Mouse (Mus musculus): ENCODE results near the gene Fam76b.
"Not testable (repeated sequence)": the region's sequence is repeated elsewhere in the genome, so short reads cannot be mapped to it uniquely, and the experiment has no call there.

Fam76b gene

DNA sequence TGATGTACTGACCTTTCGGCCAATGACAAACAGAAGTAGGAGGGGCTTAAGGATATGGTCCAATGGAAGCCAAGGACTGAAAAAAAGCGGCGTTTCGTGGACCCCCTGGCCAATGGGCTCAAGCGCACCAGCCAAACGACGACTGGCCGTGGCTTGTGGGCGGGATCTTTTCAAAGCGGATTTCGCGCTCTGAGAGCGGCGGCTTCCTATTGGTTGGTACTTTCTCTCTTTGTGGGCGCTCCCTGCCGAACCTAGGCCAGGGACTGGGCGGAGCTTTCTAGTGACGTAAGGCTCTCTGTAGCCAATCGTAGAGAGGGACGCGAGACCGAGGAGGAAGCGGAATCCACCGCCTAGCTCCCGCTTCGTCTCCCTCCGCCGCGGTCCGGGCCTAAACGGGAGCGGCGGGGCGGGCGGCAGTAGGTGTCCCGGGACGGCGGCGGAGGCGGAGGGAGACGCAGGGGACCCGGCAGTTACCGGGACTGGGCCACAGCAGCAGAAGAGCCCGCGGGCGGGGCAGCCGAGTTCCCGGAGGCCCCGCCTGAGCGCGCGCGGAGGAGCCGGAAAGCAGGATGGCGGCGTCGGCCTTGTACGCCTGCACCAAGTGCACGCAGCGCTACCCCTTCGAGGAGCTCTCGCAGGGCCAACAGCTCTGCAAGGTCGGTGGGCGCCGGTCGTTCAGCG is at the start of gene Fam76b:
Gene Fam76b, plus strand, starts transcription at position 311 of the 681 bp plus-strand sequence.
- peak; percentile 99 to 100 for DNase-seq

DNA sequence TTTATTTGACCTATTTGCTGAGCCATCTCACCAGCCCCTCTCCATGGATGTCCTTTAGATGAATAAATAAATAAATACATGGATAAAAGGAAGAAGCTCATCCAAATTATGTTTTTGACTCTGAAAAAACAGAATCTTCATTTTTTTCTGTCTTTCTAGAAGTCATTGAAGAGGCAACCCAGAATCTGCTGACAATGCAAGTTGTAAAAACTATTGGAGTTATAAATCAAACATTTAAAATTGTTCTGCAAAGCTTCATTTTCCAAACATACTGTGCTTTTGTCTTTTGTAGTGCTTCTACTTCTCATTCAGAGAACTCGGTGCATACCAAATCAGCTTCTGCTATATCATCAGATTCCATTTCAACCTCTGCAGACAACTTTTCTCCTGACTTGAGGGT is 45.5 kb upstream of the Fam76b start:
- DNase-seq: no peak

DNA sequence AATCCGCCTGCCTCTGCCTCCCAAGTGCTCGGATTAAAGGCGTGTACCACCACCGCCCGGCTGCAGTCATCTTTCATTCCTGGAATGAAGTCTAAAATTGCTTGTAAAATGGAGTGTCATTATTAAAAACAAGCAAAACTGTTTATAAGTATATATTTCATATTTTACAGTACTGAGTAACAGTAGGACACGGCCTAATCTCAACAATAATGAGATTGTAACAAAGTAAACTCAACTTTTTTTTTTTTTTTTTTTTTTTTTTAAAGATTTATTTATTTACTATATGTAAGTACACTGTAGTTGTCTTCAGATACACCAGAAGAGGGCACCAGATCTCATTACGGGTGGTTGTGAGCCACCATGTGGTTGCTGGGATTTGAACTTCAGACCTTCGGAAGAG is 36.7 kb upstream of the Fam76b start:
- not testable (repeated sequence) for DNase-seq

DNA sequence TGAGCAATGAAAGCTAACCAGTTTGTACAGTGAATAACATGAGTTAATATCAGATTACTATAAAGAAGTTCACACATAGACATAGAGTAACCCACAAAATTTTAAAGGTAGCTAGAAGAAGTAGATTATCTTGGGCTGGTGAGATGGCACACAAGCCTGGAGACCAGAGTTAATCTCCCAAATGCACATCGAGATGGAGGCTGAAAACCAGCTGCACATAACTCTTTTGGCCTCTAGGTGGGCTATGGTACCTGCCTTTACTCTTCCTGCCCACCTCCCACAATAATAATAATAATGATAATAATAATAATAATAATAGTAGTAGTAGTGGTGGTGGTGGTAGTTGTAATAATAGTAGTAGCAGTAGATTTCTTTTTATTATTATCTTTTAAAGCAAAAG is 33.2 kb upstream of the Fam76b start:
- DNase-seq: no peak

DNA sequence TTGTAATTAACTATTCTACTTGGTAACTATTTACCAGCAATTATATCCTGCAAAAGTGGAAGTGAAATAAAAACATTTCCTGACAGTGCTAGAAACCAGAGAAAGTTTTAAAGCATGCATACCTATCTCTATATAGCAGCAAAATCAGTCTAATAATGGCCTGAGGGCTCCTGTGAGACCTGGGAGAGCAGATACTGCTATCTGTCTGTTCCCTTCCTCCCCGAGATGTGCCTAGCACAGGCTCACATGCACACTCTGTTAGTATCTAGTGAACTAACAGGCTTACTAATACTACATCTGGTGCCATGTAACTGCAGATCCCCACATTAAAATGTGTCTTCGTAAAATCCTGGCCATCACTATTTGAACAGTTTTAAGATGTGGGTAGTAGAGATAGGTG is 32.8 kb upstream of the Fam76b start:
- no peak for DNase-seq

DNA sequence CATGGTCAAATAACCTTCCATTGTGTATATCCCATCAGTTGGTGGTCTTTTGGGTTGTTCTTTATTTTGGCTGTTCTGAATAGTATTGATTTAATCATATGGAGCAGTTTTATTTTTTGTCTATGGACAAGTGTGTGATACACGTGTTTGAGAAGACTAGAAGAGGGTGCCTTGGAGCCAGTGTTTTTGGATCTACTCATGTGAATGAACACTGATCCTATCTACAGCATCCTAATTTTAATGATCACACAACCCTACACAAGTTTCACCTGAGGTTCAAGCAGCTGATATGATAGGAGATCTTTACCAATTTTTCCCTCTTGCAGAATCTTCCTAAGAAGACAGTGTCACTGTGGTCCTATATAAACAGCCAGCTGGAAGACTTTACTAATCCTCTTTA is 23.0 kb upstream of the Fam76b start:
- DNase-seq: no peak

DNA sequence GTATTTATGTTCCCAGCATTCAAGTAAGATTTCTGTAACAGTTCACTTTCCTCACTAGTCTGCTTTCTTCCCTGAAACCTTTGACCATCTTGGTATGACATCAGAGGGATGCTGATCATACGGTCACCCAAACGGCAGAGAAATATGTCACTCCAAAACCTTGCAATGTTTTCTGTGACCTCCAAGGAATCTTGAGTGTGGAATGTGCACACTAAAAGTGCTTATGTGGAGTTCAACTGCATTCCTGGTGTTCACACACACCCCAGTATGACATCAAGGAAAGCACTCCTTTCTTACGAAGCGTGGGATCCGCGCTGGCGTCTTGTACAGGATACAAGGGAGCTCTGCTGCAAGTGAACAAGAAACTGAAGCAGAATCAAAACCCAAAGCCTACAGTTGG is 20.7 kb upstream of the Fam76b start:
- DNase-seq: no peak

DNA sequence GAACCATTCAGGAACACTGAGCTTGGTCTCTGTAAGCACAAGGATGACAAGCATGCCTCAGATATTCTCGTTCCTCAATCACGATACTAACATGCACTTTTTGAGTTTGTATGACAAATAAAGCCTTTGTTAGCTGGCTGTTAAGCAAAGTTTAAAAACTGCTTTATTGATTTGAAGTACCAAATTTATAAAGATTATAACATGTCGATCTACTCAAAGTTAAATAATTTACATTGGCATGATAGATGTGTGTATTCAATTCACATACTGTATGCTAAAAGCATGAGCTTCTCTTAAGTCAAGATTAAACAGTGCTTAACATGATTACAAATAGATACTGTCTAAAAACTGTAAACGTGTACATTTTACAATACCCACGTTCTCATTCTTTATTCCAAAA is 19.9 kb upstream of the Fam76b start:
- DNase-seq: no peak

DNA sequence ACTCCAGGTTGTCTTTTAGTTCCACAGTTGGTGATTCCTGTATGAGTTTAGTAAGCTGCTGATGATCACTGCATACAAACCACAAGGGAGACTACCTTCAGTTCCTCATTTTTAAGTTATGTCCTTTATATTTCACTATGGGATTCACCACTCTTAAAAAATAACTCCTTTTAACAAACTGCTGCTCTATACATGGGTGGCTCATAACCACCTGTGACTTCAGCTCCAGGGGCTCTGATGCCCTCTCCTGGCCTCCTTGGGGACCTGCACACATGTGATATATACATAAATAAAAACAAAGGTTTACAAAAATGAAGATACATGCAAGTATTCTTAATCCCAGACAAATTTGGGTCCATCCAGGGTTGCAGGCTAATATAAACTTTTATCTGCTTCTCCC is 17.6 kb upstream of the Fam76b start:
- DNase-seq: peak in 1 of 2 experiments; percentile 31

DNA sequence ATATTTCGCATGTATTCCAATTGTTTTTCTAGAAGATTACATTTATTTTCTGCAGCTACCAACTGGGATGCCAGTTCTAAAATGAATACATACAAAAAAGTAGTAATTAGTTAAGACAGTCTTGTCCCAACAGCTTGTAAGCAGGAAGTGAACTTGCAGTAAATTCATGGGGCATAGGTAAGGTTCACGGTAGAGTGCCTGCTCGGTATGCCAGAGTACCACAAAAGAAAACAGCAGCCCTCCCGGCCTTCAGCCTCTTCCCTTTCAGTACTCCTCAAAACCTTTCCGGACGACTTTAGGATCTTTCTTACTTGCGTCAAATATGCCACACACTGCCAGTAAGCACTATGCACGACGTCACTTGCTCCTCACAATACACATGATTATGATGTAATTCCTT is 9.1 kb upstream of the Fam76b start:
- peak in 1 of 2 experiments; percentile 12 for DNase-seq

DNA sequence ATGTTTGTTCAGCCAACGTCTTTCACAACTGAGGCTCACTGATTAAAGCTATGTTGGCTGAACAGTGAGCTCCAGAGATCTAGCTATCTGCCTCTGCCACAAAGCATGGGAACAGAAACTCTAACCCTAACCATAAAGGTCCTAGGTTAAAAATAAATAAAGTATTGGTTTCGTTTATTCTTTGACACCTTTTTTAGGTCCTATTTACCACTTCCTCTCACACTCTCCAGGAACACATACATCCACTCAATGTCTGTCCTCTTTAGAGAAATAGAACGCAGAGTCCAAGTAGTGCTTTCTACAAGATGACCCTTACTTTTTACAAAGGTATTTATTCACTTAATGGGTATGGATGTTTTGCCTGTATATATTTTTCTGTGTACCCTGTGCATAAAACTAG is 6.7 kb upstream of the Fam76b start:
- no peak for DNase-seq

DNA sequence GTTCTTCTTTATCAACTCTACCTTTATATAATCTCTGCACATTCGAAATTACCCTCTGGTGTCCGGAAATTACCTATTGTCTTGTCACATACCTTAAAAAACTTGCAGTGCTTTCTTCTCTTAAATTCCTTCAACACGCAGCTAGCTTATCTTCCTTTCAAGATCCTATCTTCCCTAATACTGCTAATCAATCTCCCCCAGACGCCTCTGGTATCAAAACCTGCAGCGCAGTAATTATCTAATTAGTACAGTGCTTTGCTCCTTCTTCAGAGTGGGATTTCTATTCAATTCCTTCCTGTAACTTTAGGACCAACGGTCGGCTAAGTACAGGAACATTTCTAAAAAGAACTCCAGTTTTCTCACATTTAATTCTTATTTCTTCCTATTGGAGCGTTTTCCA is 1.6 kb upstream of the Fam76b start:
- no peak for DNase-seq

DNA sequence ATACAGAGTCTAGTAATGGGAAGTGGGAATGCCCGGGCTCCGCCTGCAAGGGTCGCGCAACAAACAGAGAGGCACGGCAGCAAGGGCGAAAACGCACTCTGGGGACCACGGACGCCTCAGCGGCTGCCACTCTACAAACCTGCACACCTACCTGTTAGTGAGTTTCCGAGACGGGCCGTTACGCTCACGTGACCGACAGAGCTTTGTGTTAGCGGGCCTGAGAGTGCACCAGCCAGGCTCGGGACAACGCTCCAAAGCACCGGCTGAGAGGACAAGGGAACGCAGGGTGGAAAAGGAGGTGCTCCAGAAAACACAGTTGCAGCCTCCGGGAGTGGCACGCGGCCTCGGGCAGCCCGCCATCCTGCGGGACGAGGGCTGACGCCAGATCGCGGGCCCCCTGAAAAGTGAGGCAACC is 1.1 kb upstream of the Fam76b start:
- peak; percentile 78 to 83 for DNase-seq

DNA sequence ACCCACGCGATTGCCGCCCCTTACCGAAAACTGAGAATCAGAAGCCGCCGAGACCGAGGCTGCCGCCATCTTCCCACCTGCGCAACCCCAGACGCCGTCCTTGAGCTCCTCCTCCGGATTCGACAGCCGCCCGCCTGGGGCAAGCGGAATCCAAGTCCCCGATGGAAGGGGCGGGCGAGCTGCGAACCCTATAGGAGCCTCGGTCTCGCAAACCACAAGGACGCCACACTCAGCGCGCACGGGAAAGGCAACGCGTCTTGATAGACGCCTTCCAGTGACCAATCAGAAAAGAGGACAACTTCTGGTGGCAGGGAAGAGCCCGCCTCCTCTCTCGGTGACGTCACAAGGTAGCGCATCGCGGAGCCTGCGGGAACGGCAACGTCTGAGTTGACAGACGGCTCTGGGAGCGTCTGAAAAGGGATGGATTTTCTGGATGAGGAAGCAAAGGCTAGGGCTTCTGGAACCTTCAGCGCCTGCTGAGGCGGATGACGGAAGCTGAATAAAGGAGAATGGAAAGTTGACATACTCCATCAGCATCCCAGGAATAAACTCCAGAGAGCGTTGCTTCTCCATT is 597 bp upstream of the Fam76b start, which contains the start of gene Cep57:
Gene Cep57, minus strand, starts transcription at position 276 of the 574 bp plus-strand sequence.
- DNase-seq: peak; percentile 95 to 98

DNA sequence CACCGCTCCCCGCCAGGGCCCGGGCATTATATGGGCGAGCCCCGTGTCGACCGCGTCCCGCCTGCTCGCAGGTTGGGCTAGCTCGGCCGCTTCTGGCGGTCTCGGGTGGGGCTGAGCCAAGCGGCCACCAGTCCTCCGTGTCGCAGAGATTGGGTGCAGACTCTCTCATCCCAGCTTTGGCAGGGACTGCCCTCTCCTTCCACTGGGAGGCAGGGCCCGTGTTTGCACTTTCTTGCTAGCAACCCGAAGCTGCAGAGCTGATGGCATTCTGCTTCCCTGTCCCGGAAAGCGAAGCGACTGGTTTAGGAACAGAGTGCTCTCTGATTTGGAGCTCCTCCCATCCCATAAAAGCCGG is 548 bp downstream of the Fam76b start:
- DNase-seq: peak in 1 of 2 experiments; percentile 30

DNA sequence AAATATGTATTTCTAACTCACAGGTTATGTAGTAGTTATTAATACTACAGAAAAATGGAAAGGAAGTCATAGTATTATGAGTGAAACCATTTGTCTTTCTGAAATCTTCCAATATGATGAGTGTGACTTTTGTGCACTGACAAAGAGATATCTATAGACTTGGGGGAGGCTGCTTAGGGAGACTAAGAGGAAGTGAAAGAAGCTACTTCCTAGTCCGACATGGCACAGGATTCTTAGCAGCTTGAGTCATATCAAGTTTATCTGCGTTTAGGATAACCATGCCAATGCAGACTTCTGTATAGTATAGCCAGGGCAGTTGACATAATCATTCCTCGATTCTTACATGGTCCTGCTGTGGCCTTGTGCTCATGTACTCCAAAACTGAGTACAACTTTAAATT is 7.7 kb downstream of the Fam76b start:
- no peak for DNase-seq

DNA sequence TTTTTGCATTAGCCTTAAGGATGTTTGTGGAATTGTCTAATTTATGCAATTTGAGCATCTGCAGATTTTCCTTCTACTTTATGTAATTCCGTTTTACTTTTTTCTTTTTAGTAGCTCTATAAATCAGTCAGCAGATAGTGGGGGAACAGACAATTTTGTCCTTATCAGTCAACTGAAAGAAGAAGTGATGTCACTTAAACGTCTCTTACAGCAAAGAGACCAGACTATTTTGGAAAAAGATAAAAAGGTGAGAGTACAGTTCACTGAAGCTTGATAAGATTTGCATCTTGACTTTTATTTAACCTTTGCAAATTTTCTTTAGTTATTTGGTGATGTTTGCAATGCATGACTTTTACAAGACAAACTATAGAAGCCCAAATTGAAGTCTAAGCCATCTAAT is 9.2 kb downstream of the Fam76b start:
- no peak for DNase-seq

DNA sequence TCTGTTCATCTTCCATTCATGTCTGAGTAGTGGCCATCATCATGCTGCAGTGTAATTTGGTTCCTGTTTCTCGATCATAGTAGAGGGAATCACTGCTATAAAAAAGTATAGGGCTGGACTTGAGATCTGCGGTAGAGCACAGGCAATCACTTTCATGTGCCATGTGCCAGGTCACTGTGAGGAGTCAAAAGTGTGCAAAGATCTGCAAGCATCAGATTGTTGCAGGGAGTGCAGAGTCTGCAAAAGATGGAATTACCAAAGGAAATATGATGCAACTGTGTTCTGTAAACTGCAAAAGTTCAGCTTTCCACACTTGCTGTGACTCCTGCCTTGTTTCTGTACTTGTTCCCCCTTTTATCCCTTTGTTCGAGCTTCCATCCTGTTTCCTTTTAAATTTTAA is 20.1 kb downstream of the Fam76b start:
- DNase-seq: no peak

DNA sequence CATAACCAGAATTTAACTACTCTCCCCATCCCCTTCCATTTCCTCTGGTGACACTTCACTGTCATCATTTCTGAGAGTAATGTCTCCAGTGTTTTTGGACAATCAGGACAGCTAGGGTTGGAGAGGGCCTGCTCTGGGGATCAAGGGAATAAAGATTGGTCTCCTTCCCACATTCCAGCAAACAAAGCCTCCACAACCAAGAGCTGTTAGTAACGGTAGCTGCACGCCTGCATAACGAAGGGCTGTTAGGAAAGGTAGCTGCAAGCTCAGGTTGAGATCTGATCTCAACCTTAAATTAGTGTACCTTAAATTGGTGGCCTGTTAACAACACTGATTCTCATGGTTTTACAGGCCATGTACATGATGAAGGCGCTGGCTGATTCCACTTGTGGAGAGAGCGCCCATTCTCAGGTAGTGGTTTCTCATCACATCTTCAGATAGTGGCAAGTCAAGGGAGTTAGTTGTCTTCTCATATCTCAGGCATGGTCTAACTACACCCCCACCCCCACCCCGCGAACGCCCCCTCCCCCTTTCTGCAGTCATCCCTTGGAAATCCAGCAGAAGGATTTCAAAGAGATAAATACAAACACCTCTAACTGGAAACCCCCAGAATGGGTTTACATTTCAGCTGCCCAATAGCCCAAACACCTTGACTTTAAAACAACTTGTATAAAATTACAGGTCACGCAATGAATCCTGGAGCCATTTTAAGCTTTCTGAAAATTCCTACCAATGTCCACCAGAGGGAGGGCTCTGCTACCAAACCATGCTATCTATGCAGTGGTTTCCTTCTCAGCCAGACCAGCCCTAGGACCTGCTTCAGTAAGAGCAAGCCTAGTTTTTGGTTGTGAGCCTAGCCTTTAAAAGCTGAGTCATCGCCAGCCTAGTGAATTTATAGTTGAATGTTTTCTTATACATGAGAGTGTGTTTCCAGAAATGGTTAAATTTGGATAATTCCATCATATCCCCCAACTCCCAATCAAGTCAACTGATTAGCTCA is 21.3 kb downstream of the Fam76b start:
- DNase-seq: peak; percentile 27 to 37

DNA sequence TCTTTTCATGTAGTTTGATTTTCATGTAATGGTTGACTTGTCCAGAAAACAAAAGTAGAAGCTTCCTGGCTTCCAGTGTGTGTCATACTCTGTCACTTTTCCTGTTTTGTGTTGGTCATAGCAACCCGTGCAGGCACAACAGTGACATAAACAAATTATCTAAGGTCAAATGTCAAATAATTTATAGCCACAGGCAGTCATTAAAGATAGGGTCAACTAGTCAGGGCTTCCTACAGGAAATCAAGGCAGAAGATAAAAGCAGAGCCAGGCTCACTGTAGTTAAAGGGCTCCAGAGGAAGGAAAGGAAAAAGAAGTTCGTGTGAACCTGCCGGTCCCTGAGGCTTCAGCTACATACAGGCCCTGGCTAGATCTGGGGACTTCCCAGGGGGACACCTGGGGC is 26.4 kb downstream of the Fam76b start:
- DNase-seq: no peak

DNA sequence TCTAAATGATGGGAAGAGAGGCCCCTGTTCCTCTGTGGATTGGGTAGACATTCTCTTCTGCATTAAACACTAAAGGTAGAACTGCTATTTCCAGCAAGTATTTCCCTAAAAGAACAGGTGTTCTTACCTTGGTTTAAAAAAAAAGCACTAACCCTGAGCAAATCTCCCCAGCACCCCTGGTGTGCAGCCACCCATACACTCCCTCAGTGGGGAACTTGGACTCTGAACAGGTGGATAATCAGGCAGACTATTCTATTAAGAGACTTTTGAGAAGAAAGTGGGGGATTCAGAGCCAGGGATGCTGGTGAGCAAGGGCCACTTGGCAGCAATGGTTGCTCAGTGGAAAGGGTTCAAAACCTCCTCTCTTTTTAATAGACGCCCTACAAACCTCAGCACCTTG is 28.7 kb downstream of the Fam76b start:
- DNase-seq: peak; percentile 15 to 26

DNA sequence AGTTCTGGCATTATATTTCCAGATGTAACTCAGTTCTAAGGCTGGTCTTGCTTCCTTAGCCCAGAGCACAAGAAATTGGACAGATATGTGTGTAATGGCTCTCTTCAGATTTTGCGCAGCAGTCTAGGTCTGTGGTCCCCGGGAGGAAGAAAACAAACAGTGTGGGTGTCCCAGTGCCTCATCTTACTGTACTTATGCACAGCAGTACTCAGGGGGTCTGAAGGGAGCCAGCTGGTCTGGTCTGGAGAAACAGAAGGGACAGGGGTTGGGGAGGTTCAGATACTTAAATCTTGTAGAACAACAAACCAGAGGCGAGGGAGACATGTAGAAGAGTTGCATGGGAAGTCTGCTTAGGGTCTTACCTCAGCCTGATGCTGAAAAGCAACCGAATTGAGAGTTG is 29.3 kb downstream of the Fam76b start:
- DNase-seq: no peak

DNA sequence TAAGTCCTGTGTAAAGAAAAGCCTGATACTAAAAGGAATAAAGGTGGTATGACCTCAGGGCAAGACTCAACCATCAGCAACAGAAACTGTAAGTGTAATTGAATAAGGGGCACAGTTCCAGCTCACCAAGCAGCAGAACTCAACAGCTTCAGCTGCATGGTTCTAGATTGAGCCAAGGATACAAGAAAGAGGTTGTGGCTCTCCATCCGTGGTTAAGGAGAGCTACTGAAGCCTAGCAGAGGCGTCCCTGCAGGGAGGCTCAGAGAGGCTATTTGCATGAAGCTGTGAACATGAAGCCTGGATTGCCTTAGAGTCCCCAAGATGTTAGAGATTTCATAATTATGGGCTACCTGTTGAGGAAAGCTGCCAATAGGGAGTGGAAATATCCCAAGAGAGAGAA is 40.1 kb downstream of the Fam76b start:
- no peak for DNase-seq

DNA sequence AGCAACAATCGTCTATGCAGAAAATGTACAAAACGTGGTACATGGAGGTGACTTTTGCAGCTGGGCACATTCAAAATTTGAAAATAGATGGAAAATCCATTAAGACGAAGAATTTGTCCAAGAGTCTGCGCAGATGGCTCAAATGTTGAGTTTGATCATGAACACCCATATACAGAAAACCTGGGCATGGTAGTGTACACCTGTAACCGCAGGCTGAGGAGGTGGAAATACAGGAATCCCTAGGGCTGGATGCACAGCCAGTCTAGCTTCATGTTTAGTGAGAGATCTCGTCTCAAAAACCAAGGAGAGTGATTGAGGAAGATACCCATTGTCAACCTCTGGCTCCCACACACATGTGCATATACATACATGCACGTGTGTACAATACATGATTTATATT is 44.1 kb downstream of the Fam76b start:
- no peak for DNase-seq

Measured in kidney, postnatal 36 days (tissue).